Mouse (Mus musculus): ENCODE data around the gene Chn1. TPM values are rescaled to one million over a fixed set of nuclear protein-coding genes. Genes with fewer than 3 reads are reported as not detected.

Chn1 gene
- total and polyA plus RNA-seq, 3 experiments, result 4.2 to 17.0 (median 9.9) TPM

DNA sequence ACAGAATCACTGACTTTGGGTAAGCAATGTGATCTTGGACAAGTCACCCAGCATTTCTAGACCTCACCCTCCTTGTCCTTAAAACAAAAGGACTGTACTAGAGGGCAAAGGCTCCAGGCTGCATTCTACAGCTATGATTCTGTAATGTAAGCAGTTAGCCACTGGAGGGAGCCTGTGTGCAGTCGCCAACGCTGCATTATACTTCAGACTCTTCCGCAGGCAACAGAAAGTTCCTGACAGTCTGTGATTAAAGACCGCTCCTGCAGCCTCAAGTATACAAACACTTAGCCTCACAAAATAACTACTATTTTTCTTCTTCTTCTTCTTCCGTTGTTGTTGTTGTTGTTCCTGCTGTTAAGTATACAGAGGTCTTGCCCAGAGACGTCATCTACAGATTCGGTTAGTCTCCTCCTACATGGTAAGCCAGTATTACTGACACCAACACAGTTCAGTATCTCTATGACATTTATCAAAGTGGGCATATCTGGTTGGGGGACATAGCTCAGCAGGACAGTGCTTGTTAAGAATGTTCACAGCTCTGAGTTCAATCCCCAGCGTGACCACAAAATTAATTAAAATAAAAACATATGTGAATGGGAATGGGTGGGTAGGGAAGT, 208.0 kb downstream of the Chn1 start:
- dilution Hi-C loops (cut with MboI; ENCODE audit: extremely low pct_ligation_motif_present, extremely low pct_unique_long_range_greater_than_20kb, low sequenced_read_pairs), result no loop called here
- peaks cover 2% of the 10 kb centered on the region for H3K27me3 ChIP-seq (replicated peaks)
- in situ Hi-C loops (cut with MboI; ENCODE audit: low pct_ligation_motif_present, low pct_unique_long_range_greater_than_20kb, low sequenced_read_pairs), result loop anchor here (25.0 kb wide), 1 partner anchor 320 kb away; the partner anchor contains the start of gene Atf2
- H3K4me2 ChIP-seq (ENCODE audit: insufficient read depth, low read depth, poor library complexity, severe bottlenecking), result peak overlapping the region; percentile 80
- no peak overlapping the region for H3K27ac ChIP-seq (ENCODE audit: insufficient read depth, low read depth)
- DNase-seq (ENCODE audit: extremely low read depth), result peak; percentile 67
- H3K9ac ChIP-seq (ENCODE audit: insufficient read depth, low read depth), result peak overlapping the region; percentile 41; the same call in 1 of the 2 replicates
- no peaks in the 10 kb centered on the region for H3K9me3 ChIP-seq (replicated peaks; ENCODE audit: low read length)
- peak overlapping the region; percentile 11 to 51 (median 44) for H3K4me3 ChIP-seq (replicated peaks in 1 of 3; ENCODE audit: low read depth in 2 of 3, low read length in 2 of 3, poor library complexity in 1 of 3)
- H3K4me1 ChIP-seq (ENCODE audit: control insufficient read depth in 1 of 2, insufficient read depth in 2 of 2), result peaks cover 6 to 26% of the 10 kb centered on the region in 2 experiments; a peak in 3 of 4 replicates
- TF ChIP-seq NELFE (IDR thresholded peaks at IDR 0.05; ENCODE audit: low read depth, low read length) (0 out of 2 replicates have a peak, but pooled peaks have one; percentile 42), JUND (conservative IDR thresholded peaks at IDR 0.05; ENCODE audit: low read depth, low read length) (0 out of 2 replicates have a peak, but pooled peaks have one; percentile 21), CTCF (conservative IDR thresholded peaks at IDR 0.05 in 1 of 2, IDR thresholded peaks at IDR 0.05 in 1 of 2; ENCODE audit: low read depth in 2 of 2, low read length in 2 of 2) (peak; percentile 66 to 89), PAX5 (IDR thresholded peaks at IDR 0.05; ENCODE audit: low read length) (no peak), EP300 (IDR thresholded peaks at IDR 0.05; ENCODE audit: low read length) (no peak), ZNF384 (IDR thresholded peaks at IDR 0.05; ENCODE audit: low read depth, low read length) (no peak), MAZ (IDR thresholded peaks at IDR 0.05; ENCODE audit: low read depth, low read length) (no peak), ELF1 (IDR thresholded peaks at IDR 0.05; ENCODE audit: low read depth, low read length) (peak; percentile 54; the same call in 1 of the 2 replicates), RAD21 (IDR thresholded peaks at IDR 0.05; ENCODE audit: low read depth, low read length) (peak; percentile 66), SMC3 (IDR thresholded peaks at IDR 0.05; ENCODE audit: low read depth, low read length) (peak; percentile 71), E2F4 (IDR thresholded peaks at IDR 0.05; ENCODE audit: insufficient replicate concordance, low read depth, low read length) (no peak), ZC3H11A (IDR thresholded peaks at IDR 0.05; ENCODE audit: low read depth, low read length) (no peak), NRF1 (IDR thresholded peaks at IDR 0.05; ENCODE audit: low read depth, low read length) (0 out of 2 replicates have a peak, but pooled peaks have one; percentile 9)
- no peaks in the 10 kb centered on the region for H3K79me2 ChIP-seq (replicated peaks; ENCODE audit: control insufficient read depth, extremely low read depth, insufficient read depth, poor library complexity, severe bottlenecking)
- H3K36me3 ChIP-seq (replicated peaks in 1 of 2; ENCODE audit: control insufficient read depth in 1 of 2, insufficient read depth in 1 of 2, low read length in 1 of 2), result no peaks in the 10 kb centered on the region

DNA sequence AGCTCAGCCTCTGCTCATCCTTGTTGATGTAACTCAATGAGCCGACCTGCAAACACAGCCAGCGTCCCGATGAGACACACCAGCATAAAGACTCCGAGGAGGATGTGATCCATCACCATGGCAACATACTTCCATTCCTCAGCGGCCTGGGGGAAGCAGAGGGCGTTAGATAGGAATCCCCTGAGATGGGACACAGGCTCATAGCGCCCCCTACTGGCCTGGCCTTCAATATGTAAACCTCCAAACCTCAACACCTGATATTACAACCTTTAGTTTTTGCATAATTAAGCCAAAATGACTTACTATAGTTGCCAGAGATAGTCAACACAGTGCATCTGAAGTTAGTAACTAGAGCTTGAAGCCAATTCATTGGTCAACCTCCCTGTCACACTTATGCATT, 209.0 kb downstream of the Chn1 start:
- Histone ChIP-seq H3K27ac (ENCODE audit: insufficient read depth, low read depth) (no peak overlapping the region), H3K9me3 (replicated peaks; ENCODE audit: low read length) (no peaks in the 10 kb centered on the region), H3K36me3 (replicated peaks in 1 of 2; ENCODE audit: control insufficient read depth in 1 of 2, insufficient read depth in 1 of 2, low read length in 1 of 2) (no peaks in the 10 kb centered on the region), H3K4me3 (replicated peaks in 1 of 3; ENCODE audit: low read depth in 2 of 3, low read length in 2 of 3, poor library complexity in 1 of 3) (no peak overlapping the region), H3K79me2 (replicated peaks; ENCODE audit: control insufficient read depth, extremely low read depth, insufficient read depth, poor library complexity, severe bottlenecking) (no peaks in the 10 kb centered on the region), H3K27me3 (replicated peaks) (peaks cover 2% of the 10 kb centered on the region), H3K4me1 (ENCODE audit: control insufficient read depth in 1 of 2, insufficient read depth in 2 of 2) (peaks cover 11 to 26% of the 10 kb centered on the region in 2 experiments; a peak in 3 of 4 replicates), H3K9ac (ENCODE audit: insufficient read depth, low read depth) (no peak overlapping the region), H3K4me2 (ENCODE audit: insufficient read depth, low read depth, poor library complexity, severe bottlenecking) (no peak overlapping the region)
- no peak for TF ChIP-seq POLR2AphosphoS2 (IDR thresholded peaks at IDR 0.05; ENCODE audit: low read depth, low read length)
- peak; percentile 42; the same call in 1 of the 2 replicates for TF ChIP-seq SMC3 (IDR thresholded peaks at IDR 0.05; ENCODE audit: low read depth, low read length)
- peak; percentile 65 for TF ChIP-seq RAD21 (IDR thresholded peaks at IDR 0.05; ENCODE audit: low read depth, low read length)
- TF ChIP-seq EP300 (IDR thresholded peaks at IDR 0.05; ENCODE audit: low read length), result no peak
- no peak for TF ChIP-seq ZMIZ1 (IDR thresholded peaks at IDR 0.05; ENCODE audit: low read depth, low read length)
- peak; percentile 82 to 93 for TF ChIP-seq CTCF (conservative IDR thresholded peaks at IDR 0.05 in 1 of 2, IDR thresholded peaks at IDR 0.05 in 1 of 2; ENCODE audit: low read depth in 2 of 2, low read length in 2 of 2)
- no peak for TF ChIP-seq USF1 (IDR thresholded peaks at IDR 0.05; ENCODE audit: low read depth, low read length)
- no peak for TF ChIP-seq TCF12 (IDR thresholded peaks at IDR 0.05; ENCODE audit: low read depth, low read length)
- no peak for TF ChIP-seq ZNF384 (IDR thresholded peaks at IDR 0.05; ENCODE audit: low read depth, low read length)
- TF ChIP-seq JUND (conservative IDR thresholded peaks at IDR 0.05; ENCODE audit: low read depth, low read length), result no peak
- no peak for TF ChIP-seq USF2 (conservative IDR thresholded peaks at IDR 0.05; ENCODE audit: low read depth, low read length)
- no peak for TF ChIP-seq SIN3A (IDR thresholded peaks at IDR 0.05; ENCODE audit: low read length)
- TF ChIP-seq BHLHE40 (IDR thresholded peaks at IDR 0.05; ENCODE audit: low read depth, low read length), result no peak
- no peak for TF ChIP-seq POLR2A (IDR thresholded peaks at IDR 0.05; ENCODE audit: low read depth, low read length)
- no peak for TF ChIP-seq ZC3H11A (IDR thresholded peaks at IDR 0.05; ENCODE audit: low read depth, low read length)
- TF ChIP-seq ZKSCAN1 (IDR thresholded peaks at IDR 0.05; ENCODE audit: borderline replicate concordance, low read depth, low read length), result no peak
- TF ChIP-seq ELF1 (IDR thresholded peaks at IDR 0.05; ENCODE audit: low read depth, low read length), result no peak
- no peak for TF ChIP-seq CHD1 (IDR thresholded peaks at IDR 0.05; ENCODE audit: low read depth, low read length)
- no peak for TF ChIP-seq PAX5 (IDR thresholded peaks at IDR 0.05; ENCODE audit: low read length)
- in situ Hi-C loops (cut with MboI; ENCODE audit: low pct_ligation_motif_present, low pct_unique_long_range_greater_than_20kb, low sequenced_read_pairs) (loop anchor here (25.0 kb wide), 1 partner anchor 321 kb away; the partner anchor contains the start of gene Atf2), dilution Hi-C loops (cut with MboI; ENCODE audit: extremely low pct_ligation_motif_present, extremely low pct_unique_long_range_greater_than_20kb, low sequenced_read_pairs) (no loop called here)
- DNase-seq (ENCODE audit: extremely low read depth), result peak; percentile 66
